Mouse (Mus musculus) stomach, postnatal 0 days (tissue): ENCODE measurements around the gene Otulin. TPM values are rescaled to one million over a fixed set of nuclear protein-coding genes. Genes with fewer than 3 reads are reported as not detected.

Source experiments
- ATAC-seq: fragments of 200-750 bp; cut with Nextera tagmentation; 2 replicates; pipeline ENCODE4 v1.8.0; 2017; ENCODE audit not compliant: low FRiP score, low TSS enrichment
- DNase-seq: peaks from one replicate; pipeline ENCODE4 v3.0.0-alpha.2; 2016; ENCODE audit warnings: low spot score
- H3K27ac ChIP-seq: fragments of 300-500 bp; sonication (generic); replicated peaks from 2 replicates; pipeline ENCODE4 v1.5.1; 2014; ENCODE audit warnings: mild to moderate bottlenecking, control low read depth
- H3K27me3 ChIP-seq: fragments of 300-500 bp; sonication (generic); 2 replicates; pipeline ENCODE4 v1.6.1; 2014; ENCODE audit warnings: low read length; ENCODE audit not compliant: control insufficient read depth, insufficient read depth
- H3K36me3 ChIP-seq: fragments of 300-500 bp; sonication (generic); 2 replicates; pipeline ENCODE4 v1.6.1; 2014; ENCODE audit warnings: low read length, mixed read lengths; ENCODE audit not compliant: control insufficient read depth, insufficient read depth
- H3K4me1 ChIP-seq: fragments of 300-500 bp; sonication (generic); replicated peaks from 2 replicates; pipeline ENCODE4 v1.6.1; 2014; ENCODE audit warnings: antibody characterized with exemption; ENCODE audit not compliant: control insufficient read depth, insufficient read depth
- H3K4me2 ChIP-seq: fragments of 300-500 bp; sonication (generic); replicated peaks from 2 replicates; pipeline ENCODE4 v1.6.1; 2014; ENCODE audit warnings: low read depth, mild to moderate bottlenecking, control low read depth, moderate library complexity
- H3K4me3 ChIP-seq: fragments of 300-500 bp; sonication (generic); 2 replicates; pipeline ENCODE4 v1.5.1; 2014; ENCODE audit warnings: low read depth, low read length, control low read depth
- H3K9ac ChIP-seq: fragments of 300-500 bp; sonication (generic); 2 replicates; pipeline ENCODE4 v1.6.1; 2014; ENCODE audit warnings: mild to moderate bottlenecking, low read length, control low read depth, mixed read lengths
- H3K9me3 ChIP-seq: fragments of 300-500 bp; sonication (generic); 2 replicates; pipeline ENCODE4 v1.6.1; 2016; ENCODE audit warnings: low read length; ENCODE audit not compliant: control insufficient read depth
- CTCF ChIP-seq: IDR thresholded peaks from 2 replicates; pipeline ENCODE4 v1.5.1; 2016; ENCODE audit warnings: antibody characterized with exemption, low read depth, mild to moderate bottlenecking, moderate library complexity
- EP300 ChIP-seq: optimal IDR thresholded peaks from 2 replicates; pipeline ENCODE3; 2016; ENCODE audit warnings: antibody characterized with exemption
- WGBS: fragments of 180-500 bp; shearing (Covaris S2); extraction: QIAGEN DNeasy Blood & Tissue Kit; methylation state at CpG from one replicate; pipeline ENCODE4 v1.1.7; 2014; 5-methylcytosine and 5-hydroxymethylcytosine counted together
- polyA plus RNA-seq: library from polyadenylated mRNA; unstranded; fragments of >200 nt; fragmentation: Nextera tagmentation; extraction: Ambion mirVana; gene quantifications from 2 replicates; pipeline ENCODE4 v1.2.1, GENCODE M21; 2015

Otulin gene
- polyA plus RNA-seq: 23.7 and 24.4 TPM in 2 replicates

DNA sequence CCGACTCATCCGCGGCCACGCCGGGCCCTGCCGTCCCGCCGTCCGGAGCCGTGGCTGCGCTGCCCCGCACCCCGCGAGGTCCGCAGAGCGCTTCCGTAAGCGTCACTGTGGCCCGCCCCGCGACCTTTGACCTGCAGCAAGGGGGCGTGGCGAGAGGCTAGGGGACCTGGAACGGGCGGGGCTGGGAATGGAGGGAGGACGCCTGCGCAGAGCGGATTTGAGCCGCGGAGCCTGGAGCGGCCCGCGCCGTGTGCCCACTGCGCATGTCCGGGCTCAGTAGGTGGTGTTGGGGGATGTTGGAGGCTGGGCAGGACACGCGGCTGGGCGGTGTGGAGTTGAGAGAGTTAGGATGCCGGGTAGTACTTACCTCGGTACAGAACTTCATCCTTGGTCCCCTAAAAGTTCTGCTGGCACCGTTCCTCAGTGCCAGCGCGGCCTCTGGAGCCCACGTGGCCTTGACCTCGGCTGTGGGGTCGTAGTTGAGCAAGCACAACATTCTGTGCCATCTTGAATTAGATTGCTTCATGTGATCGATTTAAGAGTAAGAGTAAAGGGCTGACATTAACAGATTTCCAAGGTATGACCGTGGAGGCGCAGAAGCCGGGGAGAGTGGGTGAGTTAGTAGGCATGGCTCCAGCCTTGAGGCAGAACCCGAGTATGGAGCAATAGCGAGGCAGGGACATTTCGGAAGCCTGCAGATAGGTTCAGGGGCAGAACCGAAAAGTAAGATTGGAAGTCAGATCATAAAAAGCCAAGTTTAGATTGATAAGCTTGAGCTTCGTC, at the start of gene Otulin:
Gene Otulin, minus strand, starts transcription at position 93 of the 783 bp plus-strand sequence.
- Histone ChIP-seq H3K4me1 (peaks cover 5% of the 10 kb centered on the region; the same call in 1 of the 2 replicates), H3K4me2 (peak within 1 kb of the TSS; percentile 82), H3K27ac (peak within 1 kb of the TSS; percentile 83), H3K9me3 (no peaks in the 10 kb centered on the region), H3K36me3 (0 out of 2 replicates have a peak, but pooled peaks cover under 1% of the 10 kb centered on the region), H3K27me3 (no peaks in the 10 kb centered on the region), H3K9ac (peak within 1 kb of the TSS; percentile 93), H3K4me3 (peak within 1 kb of the TSS; percentile 80)
- 7% methylated on average over 49 of the region's 56 CpGs for WGBS
- DNase-seq (peak; percentile 98), ATAC-seq (peak; percentile 98)
- peak; percentile 31; the same call in 1 of the 2 replicates for TF ChIP-seq CTCF
- no peak for TF ChIP-seq EP300

DNA sequence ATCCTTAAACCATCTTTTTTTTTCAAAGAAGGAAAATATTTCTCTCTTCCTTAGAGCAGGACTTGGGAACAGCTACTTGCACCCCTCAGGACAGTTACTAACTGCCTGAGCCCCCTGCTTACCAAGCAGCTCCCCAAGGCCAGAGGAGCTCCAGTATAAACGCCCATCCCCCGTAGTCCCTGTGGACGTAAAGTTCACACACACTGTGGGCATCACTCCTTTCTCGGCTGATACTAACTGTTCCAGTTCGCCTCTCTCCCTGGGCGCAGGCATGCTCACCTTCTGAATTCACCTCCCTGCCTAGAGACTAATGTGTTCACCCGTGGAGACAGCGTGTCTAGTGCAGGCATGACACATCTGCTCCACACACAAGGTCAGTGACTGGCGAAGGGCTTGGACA, 48.0 kb upstream of the Otulin start:
- 0 out of 2 replicates have a peak, but pooled peaks cover 2% of the 10 kb centered on the region for H3K4me1 ChIP-seq
- no peak for ATAC-seq
- no peak overlapping the region for H3K4me3 ChIP-seq
- H3K9me3 ChIP-seq: no peaks in the 10 kb centered on the region
- no peak overlapping the region for H3K9ac ChIP-seq
- no peaks in the 10 kb centered on the region for H3K36me3 ChIP-seq
- TF ChIP-seq CTCF (no peak), EP300 (no peak)
- no peak overlapping the region for H3K4me2 ChIP-seq
- no peak for DNase-seq
- no peak overlapping the region for H3K27ac ChIP-seq
- WGBS: 78% methylated on average over 9 of the region's 9 CpGs
- no peaks in the 10 kb centered on the region for H3K27me3 ChIP-seq

DNA sequence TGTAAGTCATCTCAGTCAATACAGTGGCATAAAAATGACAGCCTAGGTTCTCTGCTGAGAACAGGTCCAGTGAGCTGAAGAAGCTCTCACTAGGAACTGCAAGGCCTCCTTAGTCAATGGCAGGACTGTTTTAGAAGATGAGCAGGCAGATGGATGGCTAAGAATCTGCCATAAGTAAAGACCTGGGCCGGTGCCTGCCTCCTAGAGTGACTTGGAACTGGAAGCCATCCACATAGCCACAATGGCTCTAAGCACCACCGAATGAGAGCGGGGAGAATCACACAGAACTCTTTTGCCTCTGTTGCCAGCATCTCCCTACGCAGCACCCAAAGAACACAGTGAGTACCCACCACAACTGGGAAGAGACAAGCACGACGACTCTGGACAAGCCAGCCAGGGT, 47.3 kb upstream of the Otulin start:
- Histone ChIP-seq H3K4me2 (no peak overlapping the region), H3K27ac (no peak overlapping the region), H3K36me3 (no peaks in the 10 kb centered on the region), H3K27me3 (no peaks in the 10 kb centered on the region), H3K4me1 (0 out of 2 replicates have a peak, but pooled peaks cover 2% of the 10 kb centered on the region), H3K9me3 (no peaks in the 10 kb centered on the region), H3K9ac (no peak overlapping the region), H3K4me3 (no peak overlapping the region)
- no peak for TF ChIP-seq CTCF
- no peak for TF ChIP-seq EP300
- 85% methylated on average over 6 of the region's 6 CpGs for WGBS
- ATAC-seq (no peak), DNase-seq (no peak)

DNA sequence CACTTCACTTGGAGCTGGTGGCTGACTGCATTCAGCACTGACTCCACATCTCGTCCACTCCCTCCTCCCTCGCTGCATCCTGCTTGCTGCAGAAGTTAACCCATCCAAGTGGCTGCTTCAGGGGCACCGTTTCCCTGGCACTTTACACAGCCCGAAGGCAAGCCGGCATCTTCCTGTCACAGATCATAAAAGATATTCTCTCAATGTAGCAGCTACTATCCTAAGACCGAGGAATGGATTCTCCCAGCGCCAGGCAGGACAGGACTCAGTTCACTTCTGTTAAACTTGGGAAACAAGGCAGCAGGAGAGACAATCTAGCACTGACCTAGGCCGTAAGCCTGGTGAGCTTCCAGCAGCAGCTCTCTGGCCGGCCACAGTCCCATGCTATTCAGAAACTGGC, 45.7 kb upstream of the Otulin start:
- Histone ChIP-seq H3K9me3 (no peaks in the 10 kb centered on the region), H3K4me3 (no peak overlapping the region), H3K27me3 (no peaks in the 10 kb centered on the region), H3K4me2 (no peak overlapping the region), H3K36me3 (no peaks in the 10 kb centered on the region), H3K27ac (no peak overlapping the region), H3K4me1 (no peaks in the 10 kb centered on the region), H3K9ac (no peak overlapping the region)
- 68% methylated on average over 9 of the region's 9 CpGs for WGBS
- ATAC-seq (no peak), DNase-seq (no peak)
- TF ChIP-seq EP300 (no peak), CTCF (no peak)

DNA sequence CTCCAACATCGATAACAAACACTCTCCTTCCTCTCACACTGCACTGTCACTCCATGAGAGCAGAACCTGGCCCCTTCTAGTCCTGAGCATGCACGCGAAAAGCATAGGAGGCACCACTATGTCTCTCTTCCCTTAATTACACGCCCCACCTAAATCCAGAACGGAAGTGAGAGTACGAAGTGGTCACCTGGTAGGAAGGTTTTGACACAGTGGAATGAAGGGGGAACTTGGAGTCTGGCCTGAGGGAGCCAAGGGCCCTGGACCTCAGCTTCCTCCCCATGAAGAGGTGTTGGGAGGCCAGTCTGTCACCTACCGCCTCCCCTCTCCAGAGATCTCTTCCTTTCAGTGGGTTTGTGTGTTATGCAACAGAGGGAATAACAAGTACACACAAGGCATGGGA, 44.6 kb upstream of the Otulin start:
- Histone ChIP-seq H3K27me3 (no peaks in the 10 kb centered on the region), H3K4me2 (no peak overlapping the region), H3K9me3 (no peaks in the 10 kb centered on the region), H3K27ac (no peak overlapping the region), H3K9ac (no peak overlapping the region), H3K4me1 (no peaks in the 10 kb centered on the region), H3K4me3 (no peak overlapping the region), H3K36me3 (no peaks in the 10 kb centered on the region)
- TF ChIP-seq EP300 (no peak), CTCF (no peak)
- DNase-seq: no peak
- WGBS: 75% methylated on average over 7 of the region's 7 CpGs
- ATAC-seq: no peak

DNA sequence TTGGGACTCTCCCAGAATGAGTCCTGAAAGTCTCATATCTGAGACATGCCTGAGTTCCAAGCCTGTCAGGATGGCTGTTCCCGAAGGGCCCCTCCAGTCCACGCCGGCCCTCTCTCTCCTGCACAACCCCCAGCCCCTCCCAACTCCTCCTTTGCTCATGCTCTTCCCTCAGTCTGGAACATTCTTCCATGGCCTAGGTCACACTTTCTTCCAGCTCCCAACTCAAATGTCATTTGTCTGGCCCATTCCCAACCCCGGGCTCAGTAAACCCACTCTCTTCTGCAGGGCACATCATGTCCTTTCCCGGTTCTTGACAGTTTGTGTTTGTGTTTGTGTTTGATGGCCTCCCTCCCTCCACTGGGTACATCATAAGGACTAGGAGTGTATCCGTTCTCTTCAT, 43.5 kb upstream of the Otulin start:
- H3K27me3 ChIP-seq: no peaks in the 10 kb centered on the region
- H3K4me1 ChIP-seq: no peaks in the 10 kb centered on the region
- H3K27ac ChIP-seq: no peak overlapping the region
- TF ChIP-seq CTCF (no peak), EP300 (no peak)
- peak; percentile 55; the same call in 1 of the 2 replicates for ATAC-seq
- no peaks in the 10 kb centered on the region for H3K9me3 ChIP-seq
- no peaks in the 10 kb centered on the region for H3K36me3 ChIP-seq
- no peak overlapping the region for H3K4me3 ChIP-seq
- no peak for DNase-seq
- WGBS: 52% methylated on average over 6 of the region's 6 CpGs
- no peak overlapping the region for H3K9ac ChIP-seq
- H3K4me2 ChIP-seq: no peak overlapping the region
